In genomic region chr1:163621293-163621692, GRCm38 (mm10) we compare ENCODE assay signal across 21 mouse cellular contexts.
"Had no signal": no experiment of that assay in that cellular context is flagged by ENCODE, and none has a peak within 500 bp of the region (broad histone marks: within the 10 kb centered on the region; RNA-seq: fewer than 3 reads in every experiment).

No protein-coding gene starts in this region.

- ATAC-seq: liver, postnatal 0 days; lung, postnatal 0 days; midbrain, embryonic 15.5 days had no signal

- H3K27me3 ChIP-seq: kidney, embryonic 15.5 days; midbrain, embryonic 12.5 days; midbrain, embryonic 15.5 days; neural tube, embryonic 13.5 days had no signal

- H3K4me2 ChIP-seq: kidney, embryonic 15.5 days; lung, embryonic 14.5 days; midbrain, embryonic 12.5 days; midbrain, embryonic 15.5 days; neural tube, embryonic 13.5 days had no signal

- H3K36me3 ChIP-seq: kidney, embryonic 15.5 days; midbrain, embryonic 12.5 days; midbrain, embryonic 15.5 days; neural tube, embryonic 13.5 days had no signal

- H3K4me1 ChIP-seq: midbrain, embryonic 12.5 days; midbrain, embryonic 15.5 days had no signal

- H3K27ac ChIP-seq: kidney, embryonic 15.5 days; left cerebral cortex, adult 2 months; liver, embryonic 14.5 days; macrophage; midbrain, embryonic 12.5 days; midbrain, embryonic 15.5 days; neural tube, embryonic 13.5 days; stomach, postnatal 0 days had no signal

- H3K9ac ChIP-seq: kidney, embryonic 15.5 days; liver, embryonic 14.5 days; liver, postnatal 0 days; lung, embryonic 14.5 days; midbrain, embryonic 12.5 days; midbrain, embryonic 15.5 days; neural tube, embryonic 13.5 days had no signal

- DNase-seq: kidney, adult 11 months; kidney, adult 8-10 months; kidney, postnatal 10 days; kidney, postnatal 36 days; layer of hippocampus, postnatal 36 days; liver, postnatal 0 days; lung, embryonic 14.5 days; right cerebral cortex, adult 18-20 months; right cerebral cortex, postnatal 14 days; right cerebral cortex, postnatal 4 days; thymus, adult 2 months; thymus, postnatal 25 days had no signal

- H3K4me3 ChIP-seq: kidney, embryonic 15.5 days; left cerebral cortex, adult 2 months; midbrain, embryonic 12.5 days; midbrain, embryonic 15.5 days; neural tube, embryonic 13.5 days had no signal

- H3K9me3 ChIP-seq: kidney, embryonic 15.5 days; midbrain, embryonic 12.5 days; midbrain, embryonic 15.5 days; neural tube, embryonic 13.5 days had no signal
